ENCODE assay signal across 40 mouse cellular contexts in the genomic region with DNA sequence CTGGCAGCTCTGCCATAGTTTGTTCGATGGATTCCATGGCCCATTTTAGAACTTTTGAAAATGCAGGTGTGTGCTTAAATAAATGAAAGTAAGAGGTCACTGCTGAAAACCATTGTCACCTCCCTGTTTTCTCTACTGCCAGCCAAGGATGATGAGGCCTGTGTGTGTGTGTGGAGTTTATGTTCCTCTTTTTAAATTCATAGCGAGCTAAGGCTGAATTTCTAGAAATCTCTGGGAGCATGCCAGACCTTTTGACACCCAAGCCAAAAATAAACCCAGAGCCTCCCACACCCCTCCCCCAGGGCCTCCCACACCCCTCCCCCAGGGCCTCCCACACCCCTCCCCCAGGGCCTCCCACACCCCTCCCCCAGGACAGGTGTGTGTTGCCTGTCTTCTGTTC. TPM values are rescaled to one million over a fixed set of nuclear protein-coding genes. Genes with fewer than 3 reads are reported as not detected.
"Had no signal": no experiment of that assay in that cellular context is flagged by ENCODE, and none has a peak within 500 bp of the region (broad histone marks: within the 10 kb centered on the region; RNA-seq: fewer than 3 reads in every experiment).

No protein-coding gene starts in this region.

- H3K4me3 ChIP-seq: heart, embryonic 10.5 days; heart, embryonic 12.5 days; heart, embryonic 13.5 days; heart, embryonic 15.5 days; hindbrain, embryonic 10.5 days; hindbrain, embryonic 12.5 days; hindbrain, embryonic 13.5 days; hindbrain, embryonic 15.5 days; intestine, embryonic 15.5 days; kidney, embryonic 15.5 days; layer of hippocampus, adult 2 months; left cerebral cortex, adult 2 months had no signal

- H3K4me2 ChIP-seq: heart, embryonic 11.5 days; heart, embryonic 12.5 days; heart, embryonic 13.5 days; heart, embryonic 15.5 days; hindbrain, embryonic 12.5 days; hindbrain, embryonic 13.5 days; hindbrain, embryonic 14.5 days; hindbrain, embryonic 15.5 days; intestine, embryonic 15.5 days; kidney, embryonic 15.5 days had no signal

- ATAC-seq: hindbrain, embryonic 16.5 days; hindbrain, postnatal 0 days; inflammation-experienced regulatory T-cells, adult 6 months; intestine, embryonic 15.5 days; intestine, embryonic 16.5 days; intestine, postnatal 0 days had no signal

- H3K27me3 ChIP-seq: heart, embryonic 12.5 days; heart, embryonic 13.5 days; heart, embryonic 15.5 days; hindbrain, embryonic 12.5 days; hindbrain, embryonic 13.5 days; hindbrain, embryonic 15.5 days; intestine, embryonic 15.5 days; kidney, embryonic 15.5 days had no signal

- H3K27ac ChIP-seq: heart, embryonic 10.5 days; heart, embryonic 13.5 days; heart, embryonic 15.5 days; hindbrain, embryonic 10.5 days; hindbrain, embryonic 12.5 days; hindbrain, embryonic 13.5 days; hindbrain, embryonic 14.5 days; hindbrain, embryonic 15.5 days; hindbrain, postnatal 0 days; intestine, embryonic 15.5 days; kidney, embryonic 15.5 days; kidney, postnatal 0 days; layer of hippocampus, adult 2 months; left cerebral cortex, adult 2 months had no signal

- DNase-seq: heart, postnatal 10 days; heart, postnatal 14 days; heart, postnatal 36 days; heart, postnatal 4 days; kidney, adult 11 months; kidney, adult 18-20 months; kidney, adult 2 months; kidney, adult 8-10 months; kidney, adult 9 months; kidney, postnatal 10 days; kidney, postnatal 14 days; kidney, postnatal 25 days; kidney, postnatal 36 days; kidney, postnatal 4 days; layer of hippocampus, adult 9-11 months had no signal

- H3K9me3 ChIP-seq: heart, embryonic 10.5 days; heart, embryonic 12.5 days; heart, embryonic 13.5 days; heart, embryonic 15.5 days; hindbrain, embryonic 10.5 days; hindbrain, embryonic 12.5 days; hindbrain, embryonic 13.5 days; hindbrain, embryonic 15.5 days; intestine, embryonic 15.5 days; kidney, embryonic 15.5 days had no signal

- H3K9ac ChIP-seq: heart, embryonic 12.5 days; heart, embryonic 13.5 days; heart, embryonic 15.5 days; hindbrain, embryonic 12.5 days; hindbrain, embryonic 13.5 days; hindbrain, embryonic 14.5 days; hindbrain, embryonic 15.5 days; intestine, embryonic 15.5 days; kidney, embryonic 15.5 days had no signal

RNA-seq across cellular contexts. Expression of gene Iqch, which starts 15.7 kb away (rescaled TPM):
- total RNA-seq: heart, postnatal 10 days; heart, postnatal 14 days; heart, postnatal 25 days; heart, postnatal 36 days; heart, postnatal 4 days; left cerebral cortex, adult 18-20 months; left cerebral cortex, adult 2 months had no signal
- polyA plus RNA-seq: heart, embryonic 10.5 days; heart, embryonic 13.5 days; heart, embryonic 14.5 days; inflammation-experienced regulatory T-cells, adult 6 months; intestine, embryonic 16.5 days; intestine, postnatal 0 days; kidney, embryonic 16.5 days; large intestine, adult 2 months had no signal
